Mouse (Mus musculus) adrenal gland, adult 10 weeks (tissue): ENCODE measurements around the gene Ibsp. TPM values are rescaled to one million over a fixed set of nuclear protein-coding genes. Genes with fewer than 3 reads are reported as not detected.

Experiments
- polyA plus RNA-seq: library from polyadenylated mRNA; stranded (reverse); fragments of 350-450 nt; fragmentation: Illumina TruSeq; extraction: RNeasy Lipid Tissue Mini Kit (QIAGEN cat#74804); gene quantifications from one replicate; pipeline ENCODE4 v1.2.3, GENCODE M21; 2014; ENCODE audit warnings: low read depth, low replicate concordance

The Ibsp gene
- polyA plus RNA-seq = 5.8 TPM

GRCm38 (mm10) chr5:104298994-104299393 is at the start of gene Ibsp:
Ibsp (plus strand) TSS chr5:104299171.

GRCm38 (mm10) chr5:104325029-104325428 is 26.1 kb downstream of the Ibsp start, which contains the start of gene Mepe:
Mepe (plus strand) TSS chr5:104325329.

Other genes with a start within 250 kb of the Ibsp start
- gene Gm17660, start 221.6 kb upstream of the Ibsp start, polyA plus RNA-seq = not detected
- 92.0 TPM for gene Sparcl1, start 185.4 kb upstream of the Ibsp start, polyA plus RNA-seq
- not detected for gene Dspp, start 128.5 kb upstream of the Ibsp start, polyA plus RNA-seq
- gene Dmp1, start 96.6 kb upstream of the Ibsp start, polyA plus RNA-seq = not detected
- gene Mepe, start 26.2 kb downstream of the Ibsp start, polyA plus RNA-seq = not detected
- 81.9 TPM for gene Spp1, start 135.9 kb downstream of the Ibsp start, polyA plus RNA-seq
- 65.6 TPM for gene Pkd2, start 160.3 kb downstream of the Ibsp start, polyA plus RNA-seq
- 24.1 TPM for gene BC005561, start 209.2 kb downstream of the Ibsp start, polyA plus RNA-seq